Mouse (Mus musculus): ENCODE results near the gene Cdkn2c. TPM values are rescaled to one million over a fixed set of nuclear protein-coding genes. Genes with fewer than 3 reads are reported as not detected.

Gene Cdkn2c
- polyA plus RNA-seq, 1 experiment from 2014 or later: 5.5 TPM

- H3K36me3 ChIP-seq (ENCODE audit: control insufficient read depth, insufficient read depth, low read length): no peaks in the 10 kb centered on the region
- DNase-seq (ENCODE audit: low spot score) (no peak), ATAC-seq (ENCODE audit: low FRiP score) (no peak)
- H3K4me2 ChIP-seq (replicated peaks; ENCODE audit: low read depth, low read length): no peak overlapping the region
- H3K27ac ChIP-seq (ENCODE audit: low read depth, low read length): no peak overlapping the region
- 79% methylated on average over 2 of the region's 2 CpGs for WGBS
- H3K4me3 ChIP-seq (ENCODE audit: low read depth, low read length): no peak overlapping the region
- no peaks in the 10 kb centered on the region for H3K4me1 ChIP-seq (replicated peaks; ENCODE audit: control insufficient read depth, insufficient read depth, low read length)
- no peak overlapping the region for H3K9ac ChIP-seq (ENCODE audit: low read depth, low read length)
- no peaks in the 10 kb centered on the region for H3K27me3 ChIP-seq (ENCODE audit: control insufficient read depth, insufficient read depth, low read length)
- no peaks in the 10 kb centered on the region for H3K9me3 ChIP-seq (ENCODE audit: control insufficient read depth, low read length)
Measured at GRCm38 (mm10) chr4:109674097-109674496, 7.1 kb upstream of the Cdkn2c start.

- Histone ChIP-seq H3K9ac (ENCODE audit: low read depth, low read length) (no peak overlapping the region), H3K4me3 (ENCODE audit: low read depth, low read length) (no peak overlapping the region), H3K27ac (ENCODE audit: low read depth, low read length) (no peak overlapping the region), H3K4me1 (replicated peaks; ENCODE audit: control insufficient read depth, insufficient read depth, low read length) (no peaks in the 10 kb centered on the region), H3K27me3 (ENCODE audit: control insufficient read depth, insufficient read depth, low read length) (no peaks in the 10 kb centered on the region), H3K9me3 (ENCODE audit: control insufficient read depth, low read length) (no peaks in the 10 kb centered on the region), H3K36me3 (ENCODE audit: control insufficient read depth, insufficient read depth, low read length) (no peaks in the 10 kb centered on the region), H3K4me2 (replicated peaks; ENCODE audit: low read depth, low read length) (no peak overlapping the region)
- 75% methylated on average over 1 of the region's 1 CpGs for WGBS
- ATAC-seq (ENCODE audit: low FRiP score) (no peak), DNase-seq (ENCODE audit: low spot score) (no peak)
Measured at GRCm38 (mm10) chr4:109671941-109672340, 5.0 kb upstream of the Cdkn2c start.

- Histone ChIP-seq H3K9ac (ENCODE audit: low read depth, low read length) (no peak overlapping the region), H3K4me3 (ENCODE audit: low read depth, low read length) (no peak overlapping the region), H3K4me2 (replicated peaks; ENCODE audit: low read depth, low read length) (no peak overlapping the region), H3K27me3 (ENCODE audit: control insufficient read depth, insufficient read depth, low read length) (peaks cover 9% of the 10 kb centered on the region; the same call in 1 of the 2 replicates), H3K9me3 (ENCODE audit: control insufficient read depth, low read length) (no peaks in the 10 kb centered on the region), H3K36me3 (ENCODE audit: control insufficient read depth, insufficient read depth, low read length) (no peaks in the 10 kb centered on the region), H3K4me1 (replicated peaks; ENCODE audit: control insufficient read depth, insufficient read depth, low read length) (peaks cover 1% of the 10 kb centered on the region; the same call in 1 of the 2 replicates), H3K27ac (ENCODE audit: low read depth, low read length) (no peak overlapping the region)
- ATAC-seq (ENCODE audit: low FRiP score): no peak
- no peak for DNase-seq (ENCODE audit: low spot score)
- WGBS: 78% methylated on average over 2 of the region's 2 CpGs
Measured at GRCm38 (mm10) chr4:109670213-109670612, 3.2 kb upstream of the Cdkn2c start.

- 44% methylated on average over 2 of the region's 2 CpGs for whole genome bisulfite sequencing
- DNase-seq (ENCODE audit: low spot score) (no peak), ATAC-seq (ENCODE audit: low FRiP score) (no peak)
- H3K27me3 ChIP-seq (ENCODE audit: control insufficient read depth, insufficient read depth, low read length): peaks cover 24% of the 10 kb centered on the region
- H3K36me3 ChIP-seq (ENCODE audit: control insufficient read depth, insufficient read depth, low read length): no peaks in the 10 kb centered on the region
- no peak overlapping the region for H3K27ac ChIP-seq (ENCODE audit: low read depth, low read length)
- no peaks in the 10 kb centered on the region for H3K9me3 ChIP-seq (ENCODE audit: control insufficient read depth, low read length)
- H3K4me1 ChIP-seq (replicated peaks; ENCODE audit: control insufficient read depth, insufficient read depth, low read length): peaks cover 2% of the 10 kb centered on the region; the same call in 1 of the 2 replicates
- peak overlapping the region; percentile 89 for H3K4me2 ChIP-seq (replicated peaks; ENCODE audit: low read depth, low read length)
- peak overlapping the region; percentile 55; the same call in 1 of the 2 replicates for H3K4me3 ChIP-seq (ENCODE audit: low read depth, low read length)
- H3K9ac ChIP-seq (ENCODE audit: low read depth, low read length): no peak overlapping the region
Measured at GRCm38 (mm10) chr4:109667518-109667917, 529 bp upstream of the Cdkn2c start.

DNA sequence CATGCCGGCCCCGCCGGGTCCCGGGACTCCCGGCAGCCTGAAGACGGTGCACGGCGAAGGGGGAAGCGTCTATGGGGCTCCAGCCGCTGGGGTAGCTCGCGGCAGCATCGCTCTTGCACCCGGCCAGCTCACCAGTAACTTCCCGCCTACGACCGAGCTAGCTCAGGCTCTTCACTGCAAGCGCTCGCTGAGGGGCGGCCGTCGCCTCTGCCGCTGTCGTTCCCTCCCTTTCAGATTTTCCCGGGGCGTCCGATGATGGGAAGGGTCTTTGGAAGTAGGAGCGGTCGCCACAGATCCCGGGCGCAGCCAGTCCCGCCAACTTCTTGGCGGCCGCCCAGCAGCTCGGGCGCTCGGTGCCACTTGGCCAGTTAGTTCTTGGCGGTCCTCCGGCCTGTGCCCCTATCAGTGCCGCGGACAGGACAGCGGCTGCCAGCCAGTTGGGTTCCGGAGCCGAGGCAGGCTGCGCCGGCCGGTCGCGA, 968 bp downstream of the Cdkn2c start:
- H3K4me2 ChIP-seq (replicated peaks; ENCODE audit: low read depth, low read length): peak overlapping the region; percentile 89
- peak overlapping the region; percentile 36; the same call in 1 of the 2 replicates for H3K27ac ChIP-seq (ENCODE audit: low read depth, low read length)
- H3K4me1 ChIP-seq (replicated peaks; ENCODE audit: control insufficient read depth, insufficient read depth, low read length): peaks cover 2% of the 10 kb centered on the region; the same call in 1 of the 2 replicates
- ATAC-seq (ENCODE audit: low FRiP score) (peak; percentile 71), DNase-seq (ENCODE audit: low spot score) (no peak)
- no peaks in the 10 kb centered on the region for H3K36me3 ChIP-seq (ENCODE audit: control insufficient read depth, insufficient read depth, low read length)
- H3K27me3 ChIP-seq (ENCODE audit: control insufficient read depth, insufficient read depth, low read length): peaks cover 36% of the 10 kb centered on the region
- no peaks in the 10 kb centered on the region for H3K9me3 ChIP-seq (ENCODE audit: control insufficient read depth, low read length)
- peak overlapping the region; percentile 55 for H3K4me3 ChIP-seq (ENCODE audit: low read depth, low read length)
- WGBS: under 1% methylated on average over 48 of the region's 49 CpGs
- peak overlapping the region; percentile 83 for H3K9ac ChIP-seq (ENCODE audit: low read depth, low read length)

- DNase-seq (ENCODE audit: low spot score) (peak; percentile 71), ATAC-seq (ENCODE audit: low FRiP score) (peak; percentile 71)
- peak overlapping the region; percentile 83 for H3K9ac ChIP-seq (ENCODE audit: low read depth, low read length)
- no peaks in the 10 kb centered on the region for H3K36me3 ChIP-seq (ENCODE audit: control insufficient read depth, insufficient read depth, low read length)
- H3K27me3 ChIP-seq (ENCODE audit: control insufficient read depth, insufficient read depth, low read length): peaks cover 40% of the 10 kb centered on the region
- peak overlapping the region; percentile 55 for H3K4me3 ChIP-seq (ENCODE audit: low read depth, low read length)
- WGBS: under 1% methylated on average over 49 of the region's 49 CpGs
- H3K27ac ChIP-seq (ENCODE audit: low read depth, low read length): no peak overlapping the region
- H3K4me2 ChIP-seq (replicated peaks; ENCODE audit: low read depth, low read length): peak overlapping the region; percentile 89
- peaks cover 2% of the 10 kb centered on the region; the same call in 1 of the 2 replicates for H3K4me1 ChIP-seq (replicated peaks; ENCODE audit: control insufficient read depth, insufficient read depth, low read length)
- no peaks in the 10 kb centered on the region for H3K9me3 ChIP-seq (ENCODE audit: control insufficient read depth, low read length)
Measured at GRCm38 (mm10) chr4:109665101-109665981, 1.6 kb downstream of the Cdkn2c start.

- no peak overlapping the region for H3K27ac ChIP-seq (ENCODE audit: low read depth, low read length)
- H3K4me1 ChIP-seq (replicated peaks; ENCODE audit: control insufficient read depth, insufficient read depth, low read length): peaks cover 2% of the 10 kb centered on the region; the same call in 1 of the 2 replicates
- no peak overlapping the region for H3K4me2 ChIP-seq (replicated peaks; ENCODE audit: low read depth, low read length)
- 11% methylated on average over 5 of the region's 5 CpGs for WGBS
- H3K27me3 ChIP-seq (ENCODE audit: control insufficient read depth, insufficient read depth, low read length): peaks cover 49% of the 10 kb centered on the region
- no peak overlapping the region for H3K9ac ChIP-seq (ENCODE audit: low read depth, low read length)
- H3K4me3 ChIP-seq (ENCODE audit: low read depth, low read length): no peak overlapping the region
- no peaks in the 10 kb centered on the region for H3K9me3 ChIP-seq (ENCODE audit: control insufficient read depth, low read length)
- H3K36me3 ChIP-seq (ENCODE audit: control insufficient read depth, insufficient read depth, low read length): no peaks in the 10 kb centered on the region
- no peak for ATAC-seq (ENCODE audit: low FRiP score)
- peak; percentile 31 for DNase-seq (ENCODE audit: low spot score)
Measured at GRCm38 (mm10) chr4:109664091-109664490, 2.9 kb downstream of the Cdkn2c start.

DNA sequence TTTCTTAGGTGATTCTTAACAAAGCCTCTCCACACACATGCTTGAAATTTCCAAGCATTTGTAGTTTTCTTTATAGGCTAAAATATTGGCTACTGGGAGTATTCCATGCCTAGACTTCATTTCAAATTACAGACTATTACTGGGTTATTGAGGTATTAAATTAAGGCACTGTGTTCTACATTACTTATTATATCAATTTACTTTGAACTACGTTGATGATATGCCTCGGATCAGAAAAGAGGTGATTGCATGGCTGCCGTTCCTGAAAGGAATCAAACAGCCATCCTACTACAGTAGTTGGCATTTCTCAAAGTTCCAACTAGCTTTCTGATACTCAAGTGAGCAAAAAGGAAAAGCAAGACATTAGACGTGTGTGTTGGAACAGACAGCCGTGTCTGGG, 4.7 kb downstream of the Cdkn2c start:
- 8% methylated on average over 5 of the region's 5 CpGs for WGBS
- Histone ChIP-seq H3K36me3 (ENCODE audit: control insufficient read depth, insufficient read depth, low read length) (no peaks in the 10 kb centered on the region), H3K9ac (ENCODE audit: low read depth, low read length) (no peak overlapping the region), H3K27ac (ENCODE audit: low read depth, low read length) (no peak overlapping the region), H3K27me3 (ENCODE audit: control insufficient read depth, insufficient read depth, low read length) (peaks cover 63% of the 10 kb centered on the region), H3K4me1 (replicated peaks; ENCODE audit: control insufficient read depth, insufficient read depth, low read length) (peaks cover 4% of the 10 kb centered on the region), H3K9me3 (ENCODE audit: control insufficient read depth, low read length) (no peaks in the 10 kb centered on the region), H3K4me3 (ENCODE audit: low read depth, low read length) (no peak overlapping the region), H3K4me2 (replicated peaks; ENCODE audit: low read depth, low read length) (no peak overlapping the region)
- no peak for ATAC-seq (ENCODE audit: low FRiP score)
- peak; percentile 44 for DNase-seq (ENCODE audit: low spot score)
